Mouse (Mus musculus) left cerebral cortex, postnatal 4 days (tissue): ENCODE measurements around the gene Map3k1. TPM values are rescaled to one million over a fixed set of nuclear protein-coding genes. Genes with fewer than 3 reads are reported as not detected.

ENCODE experiments used
- DNase-seq: peaks from one replicate; pipeline ENCODE4 v3.0.0-alpha.2; 2022
- intact Hi-C: fragments of 180-260 bp; cut with DNase I; formaldehyde crosslinking; loops from one replicate; pipeline ENCODE4 v1.15.1; 2025
- total RNA-seq, 2 experiments: library from RNA; stranded (reverse); gene quantifications; 2 replicates each; pipeline ENCODE4 v1.2.3; 2021

Gene Map3k1
- total RNA-seq, 2 experiments from 2014 or later: 19.1 to 21.3 TPM

DNA sequence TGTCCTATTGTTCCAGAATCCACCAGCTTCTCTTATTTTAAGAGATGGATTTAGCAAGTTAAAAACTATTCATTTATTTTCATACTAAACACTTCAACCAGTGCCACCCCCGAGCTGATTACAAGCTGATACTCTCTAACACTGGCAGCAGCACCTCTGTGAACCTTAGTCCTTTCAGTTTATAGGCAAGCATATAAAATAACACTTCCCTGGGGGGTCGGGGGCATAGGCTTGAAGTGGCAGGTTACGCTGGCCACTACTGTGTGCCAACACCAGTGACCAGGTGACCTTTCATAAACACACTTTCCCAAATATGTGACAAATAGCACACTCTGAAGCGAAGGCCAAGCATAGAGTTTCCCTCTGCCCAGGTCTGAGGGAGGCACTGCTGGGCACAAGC, 6.7 kb upstream of the Map3k1 start:
- no peak for DNase-seq
- intact Hi-C loops: no loop called here

GRCm38 (mm10) chr13:111815017-111815416, 6.2 kb upstream of the Map3k1 start:
- intact Hi-C loops: no loop called here
- no peak for DNase-seq

GRCm38 (mm10) chr13:111812647-111813046, 3.9 kb upstream of the Map3k1 start:
- intact Hi-C loops: no loop called here
- DNase-seq: no peak

DNA sequence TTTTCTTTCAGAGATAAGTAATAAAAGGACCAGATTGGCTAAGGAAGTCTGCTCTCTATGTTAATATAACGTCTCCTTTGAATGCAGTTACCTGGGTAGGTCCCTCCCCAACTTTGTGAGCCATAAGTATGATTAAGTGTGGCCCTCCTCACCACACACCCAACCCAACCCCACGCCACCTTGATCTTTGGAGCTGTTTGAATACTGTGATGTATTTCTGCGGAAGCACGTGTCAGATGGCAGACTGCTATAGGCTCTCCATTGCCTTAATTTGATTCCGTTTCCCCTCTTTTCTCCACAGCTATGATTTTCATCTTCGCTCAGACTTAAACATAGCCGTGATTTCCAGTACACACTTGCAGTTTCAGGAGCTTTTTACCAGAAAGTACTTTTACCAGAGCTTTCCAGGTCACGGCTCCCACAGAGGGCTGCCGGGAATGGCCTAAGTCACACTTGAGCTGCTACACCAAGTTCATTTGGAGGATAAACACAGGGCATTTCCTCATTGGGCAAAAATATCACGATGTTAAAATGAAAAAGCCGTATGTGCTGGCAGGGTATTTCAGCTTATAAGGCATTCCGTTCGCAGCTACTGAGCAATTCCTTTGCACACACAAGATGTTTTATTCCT, 2.3 kb upstream of the Map3k1 start:
- intact Hi-C loops: no loop called here
- no peak for DNase-seq

DNA sequence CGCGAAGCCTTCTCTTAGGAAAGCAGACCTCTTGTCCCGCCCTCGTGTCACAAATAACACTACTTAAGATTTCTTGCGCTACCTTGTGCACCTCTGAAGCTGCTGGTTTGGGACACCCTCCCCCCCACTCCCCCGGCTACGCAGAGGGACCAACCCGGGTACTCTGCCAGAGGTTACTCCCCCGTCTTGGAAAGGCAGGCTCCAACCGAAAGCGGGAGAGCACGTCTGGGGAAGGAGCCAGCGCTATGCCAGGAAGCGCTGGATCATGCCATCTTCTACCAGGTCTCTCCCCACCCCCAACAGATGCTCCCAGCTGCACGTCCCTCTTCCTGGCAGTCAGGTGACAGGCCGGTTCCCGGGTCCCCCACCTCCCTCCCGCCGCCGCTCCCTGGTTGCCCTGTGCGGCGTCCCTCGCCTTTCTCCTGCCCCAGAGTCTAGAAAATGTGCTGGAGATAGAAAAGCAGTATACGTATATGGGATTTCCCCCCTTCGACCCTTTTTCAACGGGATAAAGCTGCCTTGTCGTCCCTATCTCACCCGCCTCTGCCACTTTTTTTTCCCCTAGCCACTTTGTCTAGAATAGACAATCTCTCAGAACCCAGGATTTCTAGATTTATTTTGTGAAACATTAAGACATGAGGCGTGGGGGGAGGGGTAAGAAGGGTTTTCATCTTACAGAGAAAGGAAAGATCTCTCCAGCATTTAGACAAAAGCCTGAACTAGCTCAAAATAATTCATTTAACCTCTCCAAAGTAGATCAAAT, 854 bp upstream of the Map3k1 start:
- intact Hi-C loops: no loop called here

DNA sequence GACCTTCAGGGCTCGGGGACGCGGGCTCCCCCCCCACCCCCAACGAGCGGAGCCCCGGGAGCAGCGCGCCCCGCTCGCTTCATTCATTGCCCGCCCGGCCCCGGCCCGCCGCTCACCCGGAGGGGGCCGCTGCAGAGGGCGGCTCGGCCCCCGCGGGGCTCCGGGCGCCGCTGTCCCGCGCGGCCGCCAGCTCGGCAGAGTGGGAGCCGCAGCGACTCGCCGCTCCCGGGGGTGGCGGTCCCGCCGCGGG, 481 bp downstream of the Map3k1 start:
- no peak for DNase-seq
- intact Hi-C loops: no loop called here

More for the DNA sequence above, 854 bp upstream of the Map3k1 start:
- peak; percentile 93 for DNase-seq

DNA sequence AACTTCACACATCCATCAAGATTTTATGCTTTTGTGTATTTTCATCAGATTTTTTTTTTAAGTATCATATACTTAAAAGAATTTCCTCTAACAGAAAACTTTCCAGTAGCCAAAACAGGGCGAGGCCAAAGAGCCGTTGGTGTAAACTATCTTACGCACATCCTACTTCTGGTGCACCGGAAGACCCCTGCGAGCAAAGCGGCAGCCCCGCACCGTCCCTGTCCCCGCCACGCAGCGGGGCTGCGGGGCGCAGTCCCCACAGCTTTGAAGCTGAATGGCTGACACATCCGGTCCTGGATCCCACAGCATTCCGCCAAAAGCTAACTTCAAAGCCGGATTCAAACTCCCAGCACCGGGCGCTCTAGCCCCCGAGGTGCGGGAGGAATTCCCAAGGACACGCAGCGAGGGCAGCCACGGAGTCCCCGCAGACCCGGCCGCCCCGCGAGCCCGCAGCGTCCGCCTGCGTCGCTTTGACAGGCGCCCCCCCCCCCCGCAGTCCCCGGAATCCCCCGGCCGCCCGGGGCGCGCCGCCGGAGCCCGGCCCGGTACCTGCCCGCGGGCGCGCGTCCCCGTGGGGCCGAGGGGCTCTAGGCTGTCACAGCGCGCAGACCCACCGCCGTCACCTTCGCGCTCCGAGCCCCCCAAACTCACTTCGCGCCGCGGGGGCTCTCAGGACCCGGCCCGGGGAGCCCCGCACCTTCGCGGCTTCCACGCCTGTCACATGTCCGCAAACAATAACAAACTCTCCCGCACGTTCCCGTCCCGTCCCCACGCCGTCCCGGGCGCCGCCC, 1.0 kb downstream of the Map3k1 start:
- intact Hi-C loops: no loop called here
- no peak for DNase-seq

- no peak for DNase-seq
- intact Hi-C loops: no loop called here
These were observed 1.6 kb downstream of the Map3k1 start for GRCm38 (mm10) chr13:111807105-111807595.

- DNase-seq: no peak
- intact Hi-C loops: no loop called here
These were observed 2.8 kb downstream of the Map3k1 start for GRCm38 (mm10) chr13:111805738-111806722.

DNA sequence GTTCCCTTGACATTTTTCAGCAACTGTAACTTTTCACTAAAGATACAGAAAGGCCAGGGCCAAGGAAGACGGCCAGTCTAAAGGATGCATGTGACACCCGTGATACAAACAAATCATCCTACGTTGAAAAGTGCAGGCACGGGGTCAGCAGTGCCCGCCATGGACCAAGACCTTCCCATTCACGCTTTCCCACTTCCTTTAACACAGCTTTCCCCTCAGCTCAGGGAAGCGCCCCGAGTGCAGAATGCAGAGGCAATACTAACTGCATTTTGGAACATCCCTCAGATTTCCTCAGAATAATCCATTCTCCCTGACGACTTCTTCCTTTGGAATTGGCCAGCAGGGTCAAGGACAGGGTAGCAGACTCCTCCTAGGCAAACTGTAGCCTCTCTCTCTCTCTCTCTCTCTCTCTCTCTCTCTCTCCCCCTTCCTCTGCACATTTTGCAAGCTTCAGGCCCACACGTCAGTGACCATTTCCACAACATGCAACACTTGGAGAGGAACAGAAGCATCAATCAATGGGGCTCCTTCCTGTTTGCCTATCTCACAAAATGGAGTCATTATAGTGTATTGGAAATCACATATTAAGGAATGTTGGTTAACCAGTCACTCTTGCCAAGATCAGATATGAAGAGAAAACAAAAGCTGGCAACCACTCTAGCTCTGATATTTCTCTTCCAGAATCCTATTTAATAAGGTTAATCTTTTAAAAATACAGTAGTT, 3.7 kb downstream of the Map3k1 start:
- intact Hi-C loops: no loop called here
- no peak for DNase-seq

DNA sequence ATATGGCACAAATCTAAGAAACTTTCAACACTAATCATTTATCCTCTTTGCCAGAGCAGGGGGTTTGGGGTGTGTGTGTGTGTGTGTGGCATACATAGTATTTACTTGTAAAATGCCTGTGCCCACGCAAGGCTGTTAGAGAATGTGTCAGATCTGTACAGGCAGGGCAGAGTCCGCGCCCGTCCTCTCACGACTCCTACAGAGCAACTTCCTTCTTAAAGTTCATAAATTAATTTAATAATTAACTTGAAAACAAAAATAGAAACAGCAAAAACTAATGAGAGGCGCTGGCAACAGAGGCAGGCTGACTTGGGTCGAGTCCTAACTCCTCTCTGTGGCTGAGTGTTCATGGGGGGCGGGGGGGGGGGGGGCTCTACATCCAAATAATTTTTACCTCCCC, 4.6 kb downstream of the Map3k1 start:
- no peak for DNase-seq
- intact Hi-C loops: no loop called here

DNA sequence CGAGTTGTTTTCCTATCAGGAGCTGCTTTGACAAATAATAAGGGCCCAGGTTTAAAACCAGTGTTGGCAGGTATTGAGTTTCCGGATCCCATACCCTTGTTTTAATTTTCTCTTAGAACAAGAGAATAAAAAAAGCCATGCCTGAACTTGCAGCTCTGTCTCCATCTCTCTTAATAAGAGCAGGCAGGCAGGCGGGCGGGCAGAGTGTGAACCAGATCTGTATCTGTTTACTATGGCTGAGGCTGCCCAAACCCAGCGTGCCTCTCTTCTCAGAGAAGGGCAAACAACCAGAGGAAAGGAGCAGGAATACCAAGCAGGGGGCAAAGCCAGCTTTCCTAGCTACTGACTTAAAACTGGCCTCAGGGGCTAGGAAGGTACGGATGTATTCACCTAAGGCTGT, 5.3 kb downstream of the Map3k1 start:
- intact Hi-C loops: no loop called here
- DNase-seq: no peak

GRCm38 (mm10) chr13:111802900-111803299, 5.9 kb downstream of the Map3k1 start:
- no peak for DNase-seq
- intact Hi-C loops: no loop called here

- intact Hi-C loops: no loop called here
- DNase-seq: no peak
These were observed 6.5 kb downstream of the Map3k1 start for GRCm38 (mm10) chr13:111802271-111802665.

DNA sequence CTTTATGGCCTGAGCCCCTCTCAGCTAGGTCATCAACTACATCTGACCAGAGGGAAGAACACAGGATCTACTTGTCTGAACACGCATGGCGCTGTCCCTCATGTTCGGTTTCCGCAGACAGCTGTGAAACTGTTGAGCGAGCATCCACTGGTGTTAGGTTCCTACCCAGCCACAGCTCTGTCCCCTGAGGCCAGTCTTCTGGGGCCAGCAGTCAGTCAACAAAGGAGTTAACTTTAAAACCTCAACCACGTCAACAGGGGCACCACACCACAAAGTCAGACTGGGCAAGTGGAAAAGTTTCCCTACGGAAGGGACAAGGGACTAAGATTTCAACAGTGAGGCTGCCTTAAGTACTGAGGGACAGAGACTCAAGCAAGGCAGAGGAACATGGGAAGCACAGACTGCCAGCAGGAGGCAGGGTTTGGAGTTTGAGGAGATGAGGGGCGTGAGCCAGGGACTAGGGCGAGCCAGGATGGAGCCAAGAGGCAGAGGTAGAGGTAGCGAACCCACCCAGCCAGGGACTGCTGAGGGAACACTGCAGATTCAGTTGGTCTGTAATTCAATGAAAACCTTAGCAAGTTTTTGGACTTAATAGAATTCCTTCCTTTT, 7.0 kb downstream of the Map3k1 start:
- intact Hi-C loops: no loop called here
- DNase-seq: peak; percentile 60

DNA sequence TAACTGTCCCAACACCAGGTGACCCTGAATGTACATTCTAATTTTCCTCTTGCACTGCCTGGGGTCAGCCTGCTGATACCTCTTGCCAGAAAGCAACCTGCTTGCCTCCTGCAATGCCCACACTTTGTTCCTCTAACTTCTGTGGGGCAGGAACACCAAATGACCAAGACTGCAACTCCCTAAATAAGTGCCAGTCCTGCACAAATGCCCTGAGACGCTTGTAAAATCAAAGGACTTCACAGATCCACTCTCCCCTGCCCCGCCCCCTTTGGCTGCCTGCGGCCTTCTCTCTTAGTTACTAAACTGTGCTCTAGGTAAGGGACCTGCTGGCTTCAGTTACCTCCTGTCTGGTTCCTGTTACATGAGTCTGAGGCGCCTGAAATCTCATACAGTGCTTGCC, 7.9 kb downstream of the Map3k1 start:
- intact Hi-C loops: no loop called here
- DNase-seq: peak; percentile 52

DNA sequence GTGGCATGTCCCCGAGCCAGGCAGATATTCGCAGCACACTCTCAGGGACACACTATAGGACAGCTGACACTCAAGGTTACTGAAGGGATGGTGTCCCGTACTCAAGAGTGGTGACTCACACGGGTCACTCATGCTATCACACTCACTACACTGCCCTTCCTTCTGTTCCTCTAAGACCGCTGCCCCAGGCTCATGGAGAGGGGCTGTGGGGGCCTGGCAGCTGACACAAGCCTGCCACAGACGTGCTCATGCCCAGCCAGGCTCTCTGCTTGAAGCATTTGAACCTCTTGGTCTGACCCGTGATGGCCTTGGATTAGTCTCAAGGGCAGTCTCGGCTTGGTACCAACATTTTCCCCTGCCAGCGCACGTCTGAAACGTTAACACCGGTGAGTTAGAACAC, 10.7 kb downstream of the Map3k1 start:
- intact Hi-C loops: no loop called here
- DNase-seq: peak; percentile 64

GRCm38 (mm10) chr13:111797021-111797420, 11.8 kb downstream of the Map3k1 start:
- DNase-seq: peak; percentile 67
- intact Hi-C loops: no loop called here

DNA sequence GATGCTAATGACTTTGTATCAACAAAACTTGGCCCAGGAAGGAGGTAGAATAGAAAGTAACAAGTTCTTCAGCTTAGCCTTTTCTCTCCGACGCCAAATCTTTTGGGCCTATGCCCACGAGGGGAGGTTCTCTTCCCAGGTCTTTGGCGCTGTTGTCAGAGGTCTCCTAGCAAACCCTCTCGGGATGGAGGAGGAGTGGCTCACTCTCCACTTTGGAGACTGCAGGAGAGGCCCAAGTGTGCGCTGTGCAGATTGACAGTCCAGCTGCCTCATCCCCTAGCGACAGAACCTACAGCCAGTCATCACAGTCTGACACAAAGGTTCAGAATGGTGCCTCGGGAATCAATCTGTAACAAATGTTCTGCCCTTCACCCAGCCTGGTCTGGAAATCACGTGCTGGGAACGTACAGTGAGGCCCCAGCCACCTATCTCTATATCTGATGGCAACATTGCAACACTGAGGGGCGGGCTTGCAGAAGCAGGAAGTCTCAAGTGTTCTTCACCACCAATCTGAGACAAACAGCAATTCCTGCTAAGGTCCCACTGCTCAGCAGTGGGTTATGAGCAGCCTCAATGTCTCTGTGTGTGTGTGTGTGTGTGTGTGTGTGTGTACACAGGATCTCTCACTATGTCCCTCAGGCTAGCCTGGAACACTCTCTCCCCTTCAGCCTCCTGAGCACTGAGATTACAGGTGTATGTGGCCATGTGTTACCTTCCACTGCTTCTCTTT, 12.4 kb downstream of the Map3k1 start:
- peak; percentile 71 for DNase-seq
- intact Hi-C loops: no loop called here
